Mouse (Mus musculus): ENCODE data around the gene Tap1.
A peak's percentile ranks its signal among the peaks of the same experiment; 100 is the strongest.
"Not testable (repeated sequence)": the region's sequence is repeated elsewhere in the genome, so short reads cannot be mapped to it uniquely, and the experiment has no call there.

The Tap1 gene

DNA sequence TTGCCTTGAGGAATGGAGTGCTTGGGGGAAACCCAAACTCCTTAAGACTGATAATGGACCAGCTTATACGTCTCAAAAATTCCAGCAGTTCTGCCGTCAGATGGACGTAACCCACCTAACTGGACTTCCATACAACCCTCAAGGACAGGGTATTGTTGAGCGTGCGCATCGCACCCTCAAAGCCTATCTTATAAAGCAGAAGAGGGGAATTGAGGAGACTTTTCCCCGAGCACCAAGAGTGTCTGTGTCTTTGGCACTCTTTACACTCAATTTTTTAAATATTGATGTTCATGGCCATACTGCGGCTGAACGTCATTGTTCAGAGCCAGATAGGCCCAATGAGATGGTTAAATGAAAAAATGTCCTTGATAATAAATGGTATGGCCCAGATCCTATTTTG is 43.6 kb downstream of the Tap1 start:
- not testable (repeated sequence) for DNase-seq (ENCODE audit: low read depth in 2 of 2, low spot score in 2 of 2)

GRCm38 (mm10) chr17:34232021-34232420 is 44.7 kb downstream of the Tap1 start:
- DNase-seq (ENCODE audit: low read depth in 2 of 2, low spot score in 2 of 2): not testable (repeated sequence)

- peak; percentile 82 to 88 for DNase-seq (ENCODE audit: low read depth in 2 of 2, low spot score in 2 of 2)
Observed at GRCm38 (mm10) chr17:34234926-34235325, 47.6 kb downstream of the Tap1 start.

DNA sequence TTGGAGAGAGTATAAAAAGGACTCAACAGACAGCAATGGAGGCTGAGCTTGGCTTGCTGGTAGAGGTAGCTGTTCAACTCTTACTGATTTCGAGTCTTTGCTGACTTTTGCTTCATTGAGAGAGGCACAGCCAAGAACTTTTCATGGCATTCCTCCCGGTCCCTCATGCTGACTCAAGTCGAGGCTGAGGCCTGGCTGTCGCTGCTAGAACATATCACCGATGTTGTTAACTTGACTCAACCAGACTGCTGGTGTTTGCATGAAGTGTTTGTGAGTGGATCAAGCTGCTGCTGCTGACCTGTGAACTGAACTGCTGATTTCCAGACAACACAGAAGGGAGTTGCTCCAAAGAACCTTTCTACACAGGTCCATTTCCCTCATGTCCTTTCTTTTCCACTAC is 49.3 kb downstream of the Tap1 start:
- DNase-seq (ENCODE audit: low read depth in 2 of 2, low spot score in 2 of 2): no peak

DNA sequence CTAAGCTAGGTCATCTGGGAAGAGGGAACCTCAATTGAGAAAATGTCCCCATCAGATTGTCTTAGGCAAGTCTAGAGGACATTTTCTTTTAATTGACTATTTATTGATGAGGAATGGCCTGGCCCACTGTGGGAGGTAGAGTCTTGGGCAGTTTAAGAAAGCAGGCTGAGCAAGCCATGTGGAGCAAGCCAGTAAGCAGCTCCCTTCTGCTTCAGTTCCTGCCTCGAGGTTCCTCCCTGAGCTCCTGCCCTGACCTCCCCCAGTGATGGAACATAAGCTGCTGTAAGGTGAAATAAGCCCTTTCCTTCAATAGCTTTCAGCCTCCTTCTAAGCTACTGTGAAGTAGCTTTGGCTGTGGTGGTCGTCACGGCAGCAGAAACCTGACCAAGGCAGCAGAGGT is 50.4 kb downstream of the Tap1 start:
- DNase-seq (ENCODE audit: low read depth in 2 of 2, low spot score in 2 of 2): no peak

DNA sequence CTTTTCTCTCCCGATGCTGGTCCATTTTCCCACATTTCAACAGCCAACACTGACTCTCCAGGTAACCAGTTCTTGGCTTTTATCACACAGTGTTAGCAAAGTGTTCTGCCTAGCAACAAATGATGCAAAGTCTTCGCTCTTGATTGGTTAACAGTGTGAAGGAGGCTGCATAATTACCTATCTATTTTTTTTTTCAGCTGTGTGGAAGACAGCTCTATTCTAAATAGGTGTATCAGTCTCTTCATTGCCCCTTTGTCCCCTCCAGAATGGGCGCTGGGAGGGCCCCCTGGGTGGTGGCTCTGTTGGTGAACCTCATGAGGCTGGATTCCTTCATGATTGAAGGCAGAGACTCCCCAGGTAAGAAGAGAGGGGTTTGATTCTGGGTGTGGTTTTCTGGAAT is 51.4 kb downstream of the Tap1 start, which contains the start of gene H2-Ob:
Gene H2-Ob (plus strand): TSS at position 198 of the 400 bp plus-strand sequence.
- peak; percentile 57 to 76 for DNase-seq (ENCODE audit: low read depth in 2 of 2, low spot score in 2 of 2)

GRCm38 (mm10) chr17:34239601-34240041 is 52.3 kb downstream of the Tap1 start:
- no peak for DNase-seq (ENCODE audit: low read depth in 2 of 2, low spot score in 2 of 2)

- DNase-seq (ENCODE audit: low read depth in 2 of 2, low spot score in 2 of 2): no peak
Observed at GRCm38 (mm10) chr17:34240366-34240765, 53.0 kb downstream of the Tap1 start.

- no peak for DNase-seq (ENCODE audit: low read depth in 2 of 2, low spot score in 2 of 2)
Observed at GRCm38 (mm10) chr17:34240916-34241315, 53.6 kb downstream of the Tap1 start.

DNA sequence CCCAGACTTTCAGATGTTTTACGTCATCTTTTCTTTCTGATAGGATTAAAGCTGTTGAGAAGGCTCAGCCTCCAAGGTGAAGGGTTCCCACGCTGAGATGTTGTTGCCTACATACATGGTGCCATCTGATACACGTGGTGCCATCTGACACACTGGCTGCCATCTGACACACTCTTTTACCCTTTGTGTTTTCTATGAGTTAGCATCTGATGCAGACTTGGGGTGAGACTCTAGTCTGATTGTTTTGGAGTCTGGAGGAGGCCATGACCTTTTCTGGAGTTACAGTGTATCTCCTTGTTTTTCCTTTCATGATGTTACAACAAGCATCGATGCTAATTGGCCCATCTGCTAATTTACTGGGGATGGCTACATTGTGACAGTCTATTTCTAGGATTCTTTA is 57.3 kb downstream of the Tap1 start:
- peak in 1 of 2 experiments; percentile 0 for DNase-seq (ENCODE audit: low read depth in 2 of 2, low spot score in 2 of 2)
